Mouse (Mus musculus): ENCODE results near the gene Arl5b. TPM values are rescaled to one million over a fixed set of nuclear protein-coding genes. Genes with fewer than 3 reads are reported as not detected.
A peak's percentile ranks its signal among the peaks of the same experiment; 100 is the strongest.

The Arl5b gene
- polyA plus RNA-seq (2015; fragmentation: Nextera tagmentation; extraction: Ambion mirVana), result 16.1 and 19.7 TPM in 2 replicates

DNA sequence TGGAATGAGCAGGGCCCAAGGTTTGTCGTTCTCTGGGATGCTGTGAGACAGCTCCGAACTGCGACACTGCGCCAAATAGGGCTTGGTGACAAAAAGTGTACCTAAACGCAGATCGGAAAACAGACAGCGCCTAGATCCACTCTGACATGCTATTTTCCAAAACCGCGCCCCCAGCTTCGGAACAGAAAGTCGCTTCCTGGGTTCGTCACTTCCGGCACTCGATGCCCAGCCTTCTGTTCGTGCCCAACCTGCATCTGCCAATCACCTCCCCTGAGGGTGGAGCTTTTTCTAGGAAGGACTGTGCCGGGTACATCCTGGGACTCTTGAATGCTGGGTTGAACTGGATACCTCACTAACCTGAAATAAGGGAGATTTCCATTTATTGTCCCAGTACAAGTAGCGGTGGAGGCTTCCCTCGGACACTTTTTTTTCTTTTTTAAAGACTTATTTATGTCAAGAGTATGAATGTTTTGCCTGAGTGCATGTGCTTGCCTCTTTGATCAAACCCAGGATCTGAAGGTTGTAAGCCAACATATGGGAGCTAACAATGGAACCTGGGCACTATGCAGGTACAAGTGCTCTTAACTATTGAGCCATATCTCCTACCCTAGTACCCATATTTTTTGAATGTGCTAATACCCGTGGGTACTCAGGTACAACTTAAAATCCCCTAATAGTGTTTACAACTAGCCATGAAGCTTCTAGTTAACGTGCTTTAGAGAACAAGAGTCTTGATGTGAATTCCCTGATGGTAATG lies at the start of gene Arl5b:
Gene Arl5b (plus strand): TSS at position 279 of the 757 bp plus-strand sequence.
- Histone ChIP-seq H3K27me3 (ENCODE audit: control insufficient read depth, insufficient read depth, low read length) (no peaks in the 10 kb centered on the region), H3K9ac (ENCODE audit: low read length) (peak within 1 kb of the TSS; percentile 63), H3K4me1 (replicated peaks; ENCODE audit: control insufficient read depth, insufficient read depth) (no peaks in the 10 kb centered on the region), H3K4me3 (ENCODE audit: low read depth, low read length) (peak within 1 kb of the TSS; percentile 55), H3K9me3 (ENCODE audit: control insufficient read depth, low read length) (no peaks in the 10 kb centered on the region), H3K27ac (replicated peaks) (peak within 1 kb of the TSS; percentile 65), H3K4me2 (replicated peaks; ENCODE audit: low read depth) (peak within 1 kb of the TSS; percentile 50), H3K36me3 (ENCODE audit: control insufficient read depth, insufficient read depth, low read length) (no peaks in the 10 kb centered on the region)
- TF ChIP-seq CTCF (IDR thresholded peaks at IDR 0.05; ENCODE audit: low read depth), result peak; percentile 42
- peak; percentile 64 for TF ChIP-seq EP300 (optimal IDR thresholded peaks at IDR 0.05)
- peak; percentile 92 for DNase-seq (ENCODE audit: low spot score)
- ATAC-seq (ENCODE audit: low FRiP score, low TSS enrichment), result peak; percentile 98
- WGBS, result 7% methylated on average over 20 of the region's 20 CpGs

- Histone ChIP-seq H3K36me3 (ENCODE audit: control insufficient read depth, insufficient read depth, low read length) (no peaks in the 10 kb centered on the region; the same call in 1 of the 2 replicates), H3K9me3 (ENCODE audit: control insufficient read depth, low read length) (no peaks in the 10 kb centered on the region), H3K27ac (replicated peaks) (no peak overlapping the region), H3K27me3 (ENCODE audit: control insufficient read depth, insufficient read depth, low read length) (no peaks in the 10 kb centered on the region), H3K4me1 (replicated peaks; ENCODE audit: control insufficient read depth, insufficient read depth) (no peaks in the 10 kb centered on the region), H3K4me3 (ENCODE audit: low read depth, low read length) (no peak overlapping the region), H3K4me2 (replicated peaks; ENCODE audit: low read depth) (no peak overlapping the region), H3K9ac (ENCODE audit: low read length) (no peak overlapping the region)
- no peak for ATAC-seq (ENCODE audit: low FRiP score, low TSS enrichment)
- 84% methylated on average over 3 of the region's 3 CpGs for WGBS
- no peak for DNase-seq (ENCODE audit: low spot score)
- TF ChIP-seq CTCF (IDR thresholded peaks at IDR 0.05; ENCODE audit: low read depth), result no peak
- TF ChIP-seq EP300 (optimal IDR thresholded peaks at IDR 0.05), result no peak
Measured at GRCm38 (mm10) chr2:15007531-15007930, 41.7 kb upstream of the Arl5b start.

GRCm38 (mm10) chr2:15008072-15008471 lies 41.1 kb upstream of the Arl5b start:
- Histone ChIP-seq H3K4me1 (replicated peaks; ENCODE audit: control insufficient read depth, insufficient read depth) (no peaks in the 10 kb centered on the region), H3K36me3 (ENCODE audit: control insufficient read depth, insufficient read depth, low read length) (no peaks in the 10 kb centered on the region; the same call in 1 of the 2 replicates), H3K27ac (replicated peaks) (no peak overlapping the region), H3K9ac (ENCODE audit: low read length) (no peak overlapping the region), H3K4me3 (ENCODE audit: low read depth, low read length) (no peak overlapping the region), H3K27me3 (ENCODE audit: control insufficient read depth, insufficient read depth, low read length) (no peaks in the 10 kb centered on the region), H3K9me3 (ENCODE audit: control insufficient read depth, low read length) (no peaks in the 10 kb centered on the region), H3K4me2 (replicated peaks; ENCODE audit: low read depth) (no peak overlapping the region)
- DNase-seq (ENCODE audit: low spot score), result no peak
- TF ChIP-seq EP300 (optimal IDR thresholded peaks at IDR 0.05), result no peak
- no peak for TF ChIP-seq CTCF (IDR thresholded peaks at IDR 0.05; ENCODE audit: low read depth)
- 89% methylated on average over 1 of the region's 1 CpGs for WGBS
- ATAC-seq (ENCODE audit: low FRiP score, low TSS enrichment), result no peak

DNA sequence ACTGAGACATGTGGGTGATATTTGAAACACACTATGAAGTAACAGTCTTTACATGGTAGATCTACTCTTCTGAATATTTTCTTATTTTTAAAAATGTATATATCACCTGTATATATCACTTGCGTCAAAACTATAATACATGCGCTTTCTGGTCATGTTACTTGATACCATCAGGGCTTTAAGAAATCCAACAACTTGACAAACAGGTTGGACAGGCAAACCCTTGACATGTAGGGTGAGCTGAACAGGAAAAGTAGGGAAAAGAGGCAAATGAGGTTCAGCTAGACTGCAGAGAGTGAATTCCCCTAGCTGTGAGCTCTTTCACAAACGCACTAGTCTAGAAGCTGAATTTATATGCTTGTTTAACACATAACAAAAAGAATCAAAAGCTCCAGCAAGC lies 22.4 kb upstream of the Arl5b start:
- H3K27ac ChIP-seq (replicated peaks), result no peak overlapping the region

GRCm38 (mm10) chr2:15027816-15028215 lies 21.4 kb upstream of the Arl5b start:
- no peak for TF ChIP-seq CTCF (IDR thresholded peaks at IDR 0.05; ENCODE audit: low read depth)
- TF ChIP-seq EP300 (optimal IDR thresholded peaks at IDR 0.05), result no peak
- 83% methylated on average over 1 of the region's 1 CpGs for WGBS
- Histone ChIP-seq H3K36me3 (ENCODE audit: control insufficient read depth, insufficient read depth, low read length) (no peaks in the 10 kb centered on the region), H3K27ac (replicated peaks) (no peak overlapping the region), H3K27me3 (ENCODE audit: control insufficient read depth, insufficient read depth, low read length) (no peaks in the 10 kb centered on the region), H3K4me3 (ENCODE audit: low read depth, low read length) (no peak overlapping the region), H3K9ac (ENCODE audit: low read length) (no peak overlapping the region), H3K4me2 (replicated peaks; ENCODE audit: low read depth) (no peak overlapping the region), H3K4me1 (replicated peaks; ENCODE audit: control insufficient read depth, insufficient read depth) (no peaks in the 10 kb centered on the region), H3K9me3 (ENCODE audit: control insufficient read depth, low read length) (no peaks in the 10 kb centered on the region)
- ATAC-seq (ENCODE audit: low FRiP score, low TSS enrichment), result no peak
- no peak for DNase-seq (ENCODE audit: low spot score)

More for the DNA sequence above, 22.4 kb upstream of the Arl5b start:
- Histone ChIP-seq H3K27me3 (ENCODE audit: control insufficient read depth, insufficient read depth, low read length) (no peaks in the 10 kb centered on the region), H3K4me1 (replicated peaks; ENCODE audit: control insufficient read depth, insufficient read depth) (no peaks in the 10 kb centered on the region), H3K4me2 (replicated peaks; ENCODE audit: low read depth) (no peak overlapping the region), H3K9ac (ENCODE audit: low read length) (no peak overlapping the region), H3K9me3 (ENCODE audit: control insufficient read depth, low read length) (no peaks in the 10 kb centered on the region), H3K36me3 (ENCODE audit: control insufficient read depth, insufficient read depth, low read length) (no peaks in the 10 kb centered on the region), H3K4me3 (ENCODE audit: low read depth, low read length) (no peak overlapping the region)
- 69% methylated on average over 3 of the region's 3 CpGs for WGBS
- DNase-seq (ENCODE audit: low spot score) (no peak), ATAC-seq (ENCODE audit: low FRiP score, low TSS enrichment) (no peak)
- TF ChIP-seq EP300 (optimal IDR thresholded peaks at IDR 0.05) (no peak), CTCF (IDR thresholded peaks at IDR 0.05; ENCODE audit: low read depth) (no peak)

DNA sequence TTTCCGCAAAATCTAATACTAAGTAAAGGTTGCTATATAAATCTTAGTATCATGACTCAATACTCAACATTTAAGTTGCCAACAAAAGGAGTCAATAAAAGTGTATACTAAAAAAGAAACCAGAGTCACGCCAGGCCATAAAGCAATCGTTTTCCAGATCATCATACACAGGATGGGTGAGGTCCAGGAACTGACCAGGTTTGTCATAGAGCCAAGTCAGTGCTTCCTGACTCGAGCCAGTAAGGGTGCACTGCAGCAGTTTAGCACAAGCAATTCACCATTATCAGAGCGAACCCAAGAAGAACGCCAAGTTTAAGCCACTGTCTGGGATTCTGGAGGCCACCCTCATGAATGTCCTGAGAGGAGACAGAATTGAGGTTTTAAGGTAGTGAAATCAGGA lies 10.5 kb upstream of the Arl5b start:
- DNase-seq (ENCODE audit: low spot score), result no peak
- WGBS, result 81% methylated on average over 6 of the region's 6 CpGs

More for the DNA sequence above, 10.5 kb upstream of the Arl5b start:
- Histone ChIP-seq H3K27me3 (ENCODE audit: control insufficient read depth, insufficient read depth, low read length) (no peaks in the 10 kb centered on the region), H3K4me1 (replicated peaks; ENCODE audit: control insufficient read depth, insufficient read depth) (no peaks in the 10 kb centered on the region), H3K36me3 (ENCODE audit: control insufficient read depth, insufficient read depth, low read length) (no peaks in the 10 kb centered on the region; the same call in 1 of the 2 replicates), H3K4me3 (ENCODE audit: low read depth, low read length) (no peak overlapping the region), H3K9ac (ENCODE audit: low read length) (no peak overlapping the region), H3K27ac (replicated peaks) (no peak overlapping the region), H3K4me2 (replicated peaks; ENCODE audit: low read depth) (no peak overlapping the region), H3K9me3 (ENCODE audit: control insufficient read depth, low read length) (no peaks in the 10 kb centered on the region)
- TF ChIP-seq EP300 (optimal IDR thresholded peaks at IDR 0.05) (no peak), CTCF (IDR thresholded peaks at IDR 0.05; ENCODE audit: low read depth) (no peak)
- ATAC-seq (ENCODE audit: low FRiP score, low TSS enrichment), result no peak
